Mouse (Mus musculus): ENCODE data around the gene Slit1.

Gene Slit1

GRCm38 (mm10) chr19:41587431-41588222, 155.8 kb downstream of the Slit1 start:
- no peak for DNase-seq

DNA sequence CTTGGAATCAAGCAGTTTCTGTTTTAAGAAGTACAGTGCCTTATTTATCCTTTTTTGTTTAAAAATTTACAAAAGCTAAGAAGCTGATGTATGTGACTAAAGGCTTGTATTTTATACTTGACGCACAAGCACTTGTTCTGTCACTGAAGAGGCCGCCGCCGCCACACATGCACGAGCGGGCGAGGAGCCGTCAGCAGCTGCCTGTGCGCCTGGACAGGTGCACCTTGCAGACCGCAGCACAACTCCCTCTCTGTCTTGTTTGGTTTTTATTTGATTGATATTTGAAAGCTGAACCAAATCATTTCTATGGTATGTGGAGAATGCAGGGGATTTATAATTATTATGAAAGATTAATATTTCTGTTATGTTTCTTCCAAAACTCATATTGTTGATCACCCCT, 156.7 kb downstream of the Slit1 start:
- no peak for DNase-seq

- no peak for DNase-seq
Observed at GRCm38 (mm10) chr19:41582918-41583514, 160.4 kb downstream of the Slit1 start.

DNA sequence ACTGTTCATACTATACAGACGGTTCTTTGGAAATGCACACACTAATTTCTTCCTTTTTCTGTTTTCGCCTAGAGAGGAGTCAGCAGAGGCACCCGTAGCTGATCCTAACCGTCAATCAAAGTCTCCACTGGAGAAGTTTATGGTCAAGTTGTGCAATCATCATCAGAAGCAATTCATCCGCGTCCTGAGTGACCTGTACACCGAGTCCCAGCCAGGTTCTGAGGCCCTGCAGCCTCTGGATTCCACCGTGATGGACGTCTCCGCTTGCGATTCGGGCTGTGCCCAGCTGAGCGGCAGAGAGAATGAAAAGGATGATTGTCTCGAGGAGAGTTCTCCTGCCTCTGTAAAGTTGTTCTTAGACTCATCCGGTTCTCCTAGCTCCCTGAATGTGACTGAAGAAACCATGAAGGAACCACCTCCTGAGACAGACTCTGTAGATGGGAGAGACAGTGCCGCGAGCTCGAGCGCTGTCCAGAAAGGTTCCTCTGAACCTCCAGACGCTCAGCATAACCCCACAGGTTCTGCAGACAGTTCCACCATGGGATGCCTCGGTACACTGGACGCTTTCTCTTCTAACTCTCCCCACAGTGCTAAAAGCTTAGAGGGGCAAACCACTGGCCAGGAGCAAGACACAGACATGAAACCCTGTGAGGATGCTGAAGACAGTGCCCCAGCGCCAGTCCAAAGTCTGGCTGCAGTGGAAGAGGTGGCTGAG, 161.6 kb downstream of the Slit1 start, which contains the start of gene Gm340:
Gene Gm340, plus strand, starts transcription at position 665 of the 715 bp plus-strand sequence.
- no peak for DNase-seq

DNA sequence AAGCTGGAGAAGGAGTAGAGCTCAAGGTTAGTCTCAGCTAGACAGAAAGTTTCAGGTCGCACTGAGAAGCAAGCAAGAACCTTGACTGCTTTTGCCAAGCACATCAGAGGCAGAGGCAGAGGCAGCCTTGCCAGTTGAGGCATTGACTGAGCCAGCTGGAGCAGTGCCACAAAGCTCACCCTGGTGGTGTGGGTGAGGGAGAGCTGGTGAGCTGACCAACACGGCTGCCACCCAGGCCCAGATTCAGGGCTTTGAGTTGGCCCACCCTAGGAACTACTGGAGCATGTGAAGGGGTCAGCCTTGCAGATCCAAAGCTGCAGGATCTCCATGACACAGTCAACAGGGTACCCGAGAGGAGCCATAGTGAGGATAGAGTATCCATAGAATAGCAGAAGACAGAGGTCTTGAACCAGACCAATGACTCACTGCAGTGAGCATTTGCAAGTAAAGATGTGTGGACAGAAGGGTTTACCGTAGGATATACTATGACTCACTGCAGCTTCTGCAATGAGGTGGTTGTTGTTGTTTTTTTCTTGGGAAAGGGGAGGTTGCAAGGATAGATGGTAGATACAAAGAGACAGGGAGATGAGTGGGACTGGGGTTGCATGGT, 164.0 kb downstream of the Slit1 start:
- DNase-seq: no peak

DNA sequence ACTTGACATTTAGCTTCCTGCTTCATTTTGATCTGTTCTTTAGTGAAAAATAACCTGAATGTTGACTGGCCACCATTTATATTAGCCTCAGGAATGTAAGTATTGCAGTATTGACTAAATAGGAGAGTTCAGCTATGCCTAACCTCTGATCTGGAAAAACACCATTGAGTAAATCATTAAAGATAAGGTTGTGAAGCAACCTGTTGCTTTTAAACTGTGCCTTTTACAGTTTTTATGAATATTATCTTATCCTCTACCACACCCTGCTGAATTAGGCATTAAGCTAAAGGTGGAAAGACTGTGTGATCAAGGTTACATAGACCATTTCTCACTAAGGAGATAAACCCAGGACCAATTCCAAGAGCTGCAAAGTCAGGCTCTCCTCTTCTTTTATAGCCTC, 165.9 kb downstream of the Slit1 start:
- DNase-seq: no peak

DNA sequence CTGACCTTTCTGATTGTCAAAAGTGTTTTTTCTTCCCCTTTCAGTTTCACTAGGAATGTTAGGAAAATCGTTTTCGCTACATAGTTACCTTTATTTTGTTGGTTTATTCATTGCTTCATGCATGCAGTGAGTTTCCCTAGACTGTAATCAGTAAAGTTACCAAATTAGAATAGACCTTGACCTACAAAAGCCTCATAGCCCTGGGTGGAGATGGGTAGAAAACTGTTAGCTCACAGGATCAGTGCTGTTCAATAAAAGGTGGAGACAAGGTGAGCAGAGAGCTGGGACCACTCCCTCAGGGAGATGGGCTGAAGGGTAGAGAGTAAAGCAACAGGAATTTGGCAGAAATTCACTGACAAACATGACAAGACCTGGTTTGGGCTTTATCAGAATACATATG, 169.8 kb downstream of the Slit1 start:
- no peak for DNase-seq

DNA sequence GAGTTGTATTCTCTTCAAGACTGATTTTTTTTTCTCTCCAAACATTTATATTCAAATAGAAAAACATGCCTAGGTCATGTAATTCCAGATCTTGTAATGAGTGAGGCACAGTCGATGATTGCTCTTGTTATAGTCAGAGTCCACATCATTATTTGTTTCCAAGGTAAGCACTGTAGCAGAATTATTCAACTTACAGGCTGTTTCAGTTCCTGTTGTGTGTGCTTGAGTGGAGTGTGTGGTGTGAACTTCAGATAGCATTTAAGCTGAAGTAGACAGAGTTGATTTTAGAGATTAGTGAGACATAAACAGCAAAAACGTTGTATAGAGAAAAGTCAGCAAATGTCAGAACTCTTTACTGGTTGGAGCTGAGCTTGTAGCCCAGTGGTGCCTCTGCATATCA, 174.7 kb downstream of the Slit1 start:
- DNase-seq: no peak

DNA sequence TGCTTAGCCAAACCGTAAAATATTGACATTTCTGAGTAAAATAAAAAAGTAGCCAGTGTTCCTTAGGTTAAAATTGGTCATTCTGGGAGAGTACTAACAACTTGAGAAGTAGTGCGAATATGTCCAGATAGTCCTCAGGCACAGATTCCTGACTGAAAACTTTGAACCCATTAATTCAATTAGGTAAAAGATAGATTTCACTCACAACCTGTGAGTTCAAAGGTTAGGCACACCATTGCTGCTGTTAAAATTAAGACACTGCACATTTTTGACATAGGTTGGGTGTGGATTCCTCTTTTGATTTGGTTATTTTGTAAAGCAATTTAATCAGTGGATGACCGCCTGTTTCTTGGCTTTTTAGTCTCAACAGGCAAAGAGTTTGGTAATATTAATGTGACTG, 182.6 kb downstream of the Slit1 start:
- no peak for DNase-seq

GRCm38 (mm10) chr19:41558891-41559486, 184.5 kb downstream of the Slit1 start:
- no peak for DNase-seq

DNA sequence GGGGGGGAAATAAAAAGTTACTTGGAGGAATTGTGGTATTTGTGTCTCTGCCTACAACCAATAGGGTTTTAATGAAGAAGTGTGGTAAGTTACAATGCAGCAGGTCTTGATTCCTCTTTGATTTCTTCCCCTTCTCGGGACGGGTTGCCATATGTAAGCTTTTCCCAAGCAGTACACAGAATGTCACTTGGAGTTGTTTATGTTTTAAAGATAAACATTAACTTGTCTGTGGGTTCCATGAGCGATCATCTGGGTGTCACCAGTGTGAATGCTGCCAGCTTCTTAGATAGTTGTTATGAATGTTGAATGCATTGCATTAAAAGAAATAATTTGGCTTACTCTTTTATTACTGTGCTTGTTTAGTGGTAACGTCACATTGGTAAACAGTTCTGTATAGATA, 186.0 kb downstream of the Slit1 start:
- DNase-seq: no peak

GRCm38 (mm10) chr19:41556981-41557380, 186.5 kb downstream of the Slit1 start:
- DNase-seq: no peak

Data from cerebellum, adult 11 months (tissue).